Comparison of ENCODE assay signal across 16 mouse cellular contexts in genomic region chr4:154500695-154501094, GRCm38 (mm10).
DNase-seq lines count a peak whose midpoint lies in the region; ATAC-seq and TF ChIP-seq lines count a peak whose summit lies in the region.
"Had no signal": no experiment of that assay in that cellular context is flagged by ENCODE, and none has a peak within 500 bp of the region (broad histone marks: within the 10 kb centered on the region; RNA-seq: fewer than 3 reads in every experiment).

No protein-coding gene starts in this region.

- H3K9me3 ChIP-seq in forebrain, embryonic 10.5 days = no peaks in the 10 kb centered on the region
- H3K9me3 ChIP-seq in hindbrain, embryonic 14.5 days (ENCODE audit: control insufficient read depth, low read length) = no peaks in the 10 kb centered on the region
- H3K9me3 ChIP-seq in liver, embryonic 11.5 days (ENCODE audit: control insufficient read depth, low read length) = no peaks in the 10 kb centered on the region
- H3K9me3 ChIP-seq: heart, embryonic 10.5 days had no signal

- WGBS in forebrain, embryonic 10.5 days = 74% methylated on average over 9 of the region's 9 CpGs
- WGBS in hindbrain, embryonic 14.5 days = 39% methylated on average over 9 of the region's 9 CpGs
- 74% methylated on average over 9 of the region's 9 CpGs for WGBS in liver, embryonic 11.5 days

- DNase-seq in layer of hippocampus, adult 2 months (ENCODE audit: low spot score in 2 of 2) = no peak
- no peak for DNase-seq in layer of hippocampus, postnatal 25 days (ENCODE audit: extremely low spot score in 1 of 2, low spot score in 1 of 2)
- peak; percentile 23 for DNase-seq in brain, embryonic 14.5 days (ENCODE audit: low read depth)
- DNase-seq in forebrain, embryonic 10.5 days (ENCODE audit: extremely low spot score, low spot score) = no peak
- DNase-seq in hindbrain, embryonic 14.5 days (ENCODE audit: low spot score) = no peak
- no peak for DNase-seq in cerebellum, postnatal 4 days (ENCODE audit: low spot score in 2 of 2)
- DNase-seq in liver, embryonic 11.5 days (ENCODE audit: low spot score) = no peak
- DNase-seq in kidney, adult 8-10 months = no peak
- DNase-seq: adrenal gland, postnatal 10 days; cerebellum, adult 9-10 months; gastrocnemius, postnatal 14 days; liver; lung, postnatal 14 days; thymus, postnatal 25 days had no signal

- no peak overlapping the region for H3K4me2 ChIP-seq in hindbrain, embryonic 14.5 days (replicated peaks)
- H3K4me2 ChIP-seq in liver, embryonic 11.5 days = no peak overlapping the region

- TF ChIP-seq POLR2A in brain, embryonic 14.5 days (IDR thresholded peaks at IDR 0.05; ENCODE audit: borderline replicate concordance, extremely low read depth, insufficient read depth, insufficient read length, poor library complexity, severe bottlenecking) = no peak

- no peak overlapping the region for H3K4me3 ChIP-seq in layer of hippocampus, adult 2 months
- no peak overlapping the region for H3K4me3 ChIP-seq in forebrain, embryonic 10.5 days
- H3K4me3 ChIP-seq in hindbrain, embryonic 14.5 days (replicated peaks; ENCODE audit: low read length) = no peak overlapping the region
- H3K4me3 ChIP-seq in liver, embryonic 11.5 days (ENCODE audit: low read depth, low read length) = no peak overlapping the region
- H3K4me3 ChIP-seq: heart, embryonic 10.5 days had no signal

- peaks cover 99% of the 10 kb centered on the region for H3K27me3 ChIP-seq in forebrain, embryonic 10.5 days (ENCODE audit: poor library complexity, severe bottlenecking)
- H3K27me3 ChIP-seq in hindbrain, embryonic 14.5 days (ENCODE audit: control insufficient read depth, insufficient read depth, low read length) = peaks cover 57% of the 10 kb centered on the region; the same call in 1 of the 2 replicates
- peaks cover 8% of the 10 kb centered on the region; the same call in 1 of the 2 replicates for H3K27me3 ChIP-seq in liver, embryonic 11.5 days (replicated peaks; ENCODE audit: control insufficient read depth, insufficient read depth, low read length)

- no peak overlapping the region for H3K9ac ChIP-seq in hindbrain, embryonic 14.5 days
- no peak overlapping the region for H3K9ac ChIP-seq in liver, embryonic 11.5 days (ENCODE audit: low read depth, low read length)

- no peak for TF ChIP-seq CTCF in layer of hippocampus, adult 2 months (conservative IDR thresholded peaks at IDR 0.05)
- no peak for TF ChIP-seq CTCF in brain, embryonic 14.5 days (IDR thresholded peaks at IDR 0.05; ENCODE audit: borderline replicate concordance, extremely low read depth, insufficient read depth, insufficient read length)

- peaks cover 96% of the 10 kb centered on the region for H3K4me1 ChIP-seq in forebrain, embryonic 10.5 days
- H3K4me1 ChIP-seq in hindbrain, embryonic 14.5 days (replicated peaks; ENCODE audit: control insufficient read depth, insufficient read depth, low read length) = peaks cover 64% of the 10 kb centered on the region
- peaks cover 19% of the 10 kb centered on the region for H3K4me1 ChIP-seq in liver, embryonic 11.5 days (replicated peaks; ENCODE audit: control insufficient read depth, insufficient read depth, low read length)

- no peaks in the 10 kb centered on the region for H3K36me3 ChIP-seq in forebrain, embryonic 10.5 days (replicated peaks)
- no peaks in the 10 kb centered on the region for H3K36me3 ChIP-seq in hindbrain, embryonic 14.5 days (replicated peaks; ENCODE audit: control insufficient read depth, insufficient read depth)
- H3K36me3 ChIP-seq in liver, embryonic 11.5 days (ENCODE audit: control insufficient read depth, insufficient read depth, low read length) = no peaks in the 10 kb centered on the region
- H3K36me3 ChIP-seq: G1E; heart, embryonic 10.5 days had no signal

- ATAC-seq in hindbrain, embryonic 14.5 days (ENCODE audit: low FRiP score) = no peak
- no peak for ATAC-seq in liver, embryonic 11.5 days (replicated peaks; ENCODE audit: low FRiP score)

- peak overlapping the region; percentile 86 for H3K27ac ChIP-seq in layer of hippocampus, adult 2 months
- H3K27ac ChIP-seq in forebrain, embryonic 10.5 days = peak overlapping the region; percentile 83
- peak overlapping the region; percentile 65; the same call in 1 of the 2 replicates for H3K27ac ChIP-seq in hindbrain, embryonic 14.5 days
- no peak overlapping the region for H3K27ac ChIP-seq in liver, embryonic 11.5 days (ENCODE audit: low read depth, low read length)
